Mouse (Mus musculus): ENCODE data around the gene Wdr20.

DNA sequence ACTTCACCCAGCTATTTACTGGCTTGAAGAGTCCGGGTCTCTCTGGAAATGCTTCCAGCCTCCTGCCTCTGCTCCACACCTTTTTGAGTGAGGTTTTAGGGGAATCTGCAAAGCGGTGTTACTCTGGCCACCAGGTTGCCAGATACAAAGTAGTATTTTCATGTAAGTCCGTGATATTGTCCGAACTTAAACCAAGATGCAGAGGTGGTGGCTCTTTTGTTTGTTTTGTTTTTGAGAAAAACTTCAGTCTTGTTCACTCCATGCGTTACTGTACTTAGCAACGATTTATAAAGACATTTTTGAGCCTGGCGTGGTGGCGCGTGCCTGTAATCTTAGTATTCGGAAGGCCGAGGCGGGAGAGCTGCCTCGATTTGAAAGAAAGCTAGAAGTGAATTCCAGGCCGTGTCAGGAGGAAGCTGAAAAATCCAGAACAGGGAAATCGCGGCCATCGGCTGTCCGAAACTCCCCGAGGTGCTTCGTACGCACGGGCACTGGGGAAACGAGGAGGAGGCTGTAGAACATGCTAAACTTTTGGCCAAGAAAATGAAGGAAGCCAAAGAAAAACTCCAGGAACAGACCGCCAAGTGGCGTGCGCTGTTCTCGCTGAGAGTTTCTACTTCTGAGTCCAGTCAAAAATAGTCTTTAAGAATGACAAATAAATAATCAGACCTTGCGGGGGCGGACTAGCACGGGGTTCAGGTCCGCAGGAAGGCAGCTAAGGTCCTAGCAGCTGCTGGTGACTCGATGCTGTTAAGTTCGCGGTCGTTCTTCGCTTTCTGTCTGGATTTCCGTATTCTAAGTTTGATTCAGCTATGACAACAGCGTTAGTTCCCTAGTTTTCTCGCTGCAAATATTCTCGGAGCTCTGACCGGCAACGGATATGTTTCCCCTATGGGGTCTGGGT, 106.7 kb downstream of the Wdr20 start:
- TF ChIP-seq CTCF (IDR thresholded peaks at IDR 0.05; ENCODE audit: low read depth, low read length), result no peak
- TF ChIP-seq POLR2AphosphoS5 (IDR thresholded peaks at IDR 0.05; ENCODE audit: insufficient replicate concordance, low read depth, low read length), result no peak
- no peak for TF ChIP-seq TAL1 (conservative IDR thresholded peaks at IDR 0.05; ENCODE audit: low read depth, low read length)
